Mouse (Mus musculus) CH12.LX (cell line): ENCODE data around the gene Trpc2.

Experiments used
- CHD2 ChIP-seq: IDR thresholded peaks from 2 replicates; pipeline ENCODE4 v1.6.1; 2011; ENCODE audit warnings: low read length, improper control_type of control experiment
- CTCF ChIP-seq, 2 experiments: IDR thresholded peaks in 1 of 2; conservative IDR thresholded peaks in 1 of 2; 2 replicates each; pipeline ENCODE4 v1.5.1; 2011 to 2012; ENCODE audit warnings: low read depth in 2 of 2, low read length in 2 of 2, improper control_type of control experiment in 1 of 2, inconsistent platforms in 1 of 2, mild to moderate bottlenecking in 1 of 2, moderate library complexity in 1 of 2
- E2F4 ChIP-seq: IDR thresholded peaks from 2 replicates; pipeline ENCODE4 v1.6.1; 2011; ENCODE audit warnings: low read depth, low read length, improper control_type of control experiment; ENCODE audit not compliant: insufficient replicate concordance
- ELF1 ChIP-seq: IDR thresholded peaks from 2 replicates; pipeline ENCODE4 v1.6.1; 2014; ENCODE audit warnings: low read depth, mild to moderate bottlenecking, inconsistent platforms, low read length, improper control_type of control experiment
- EP300 ChIP-seq: IDR thresholded peaks from 2 replicates; pipeline ENCODE4 v1.6.1; 2011; ENCODE audit warnings: low read length, improper control_type of control experiment
- ETS1 ChIP-seq: conservative IDR thresholded peaks from 2 replicates; pipeline ENCODE4 v1.6.1; 2012; ENCODE audit warnings: low read depth, mild to moderate bottlenecking, inconsistent platforms, low read length, improper control_type of control experiment, moderate library complexity
- HCFC1 ChIP-seq: IDR thresholded peaks from 2 replicates; pipeline ENCODE4 v1.6.1; 2012; ENCODE audit warnings: low read depth, mild to moderate bottlenecking, inconsistent platforms, low read length, improper control_type of control experiment
- JUND ChIP-seq: conservative IDR thresholded peaks from 2 replicates; pipeline ENCODE4 v1.6.1; 2011; ENCODE audit warnings: low read depth, low read length, improper control_type of control experiment
- MAX ChIP-seq: IDR thresholded peaks from 2 replicates; pipeline ENCODE4 v1.6.1; 2011; ENCODE audit warnings: low read length, improper control_type of control experiment
- PAX5 ChIP-seq: IDR thresholded peaks from 2 replicates; pipeline ENCODE4 v1.6.1; 2012; ENCODE audit warnings: low read length, inconsistent platforms, mixed read lengths
- POLR2A ChIP-seq: IDR thresholded peaks from 2 replicates; pipeline ENCODE4 v1.6.1; 2011; ENCODE audit warnings: low read depth, mild to moderate bottlenecking, improper control_type of control experiment, low read length
- RAD21 ChIP-seq: IDR thresholded peaks from 2 replicates; pipeline ENCODE4 v1.6.1; 2011; ENCODE audit warnings: low read depth, mild to moderate bottlenecking, low read length, improper control_type of control experiment, moderate library complexity
- SIN3A ChIP-seq: IDR thresholded peaks from 2 replicates; pipeline ENCODE4 v1.6.1; 2012; ENCODE audit warnings: low read length, improper control_type of control experiment, inconsistent platforms
- ZC3H11A ChIP-seq: IDR thresholded peaks from 2 replicates; pipeline ENCODE4 v1.6.1; 2012; ENCODE audit warnings: low read depth, mild to moderate bottlenecking, inconsistent platforms, low read length, improper control_type of control experiment

GRCm38 (mm10) chr7:102137898-102138297, 55.0 kb downstream of the Trpc2 start:
- TF ChIP-seq POLR2A (no peak), HCFC1 (no peak), ZC3H11A (no peak), RAD21 (no peak), ELF1 (no peak), EP300 (no peak), ETS1 (no peak), SIN3A (no peak), JUND (no peak), MAX (no peak), PAX5 (no peak), CTCF (conservative IDR thresholded peaks at IDR 0.05 in 1 of 2, IDR thresholded peaks at IDR 0.05 in 1 of 2; ENCODE audit: low read depth in 2 of 2, low read length in 2 of 2) (no peak), E2F4 (no peak), CHD2 (no peak)
